Mouse (Mus musculus) forebrain, embryonic 10.5 days (tissue): ENCODE data around the gene Gpbp1. TPM values are rescaled to one million over a fixed set of nuclear protein-coding genes. Genes with fewer than 3 reads are reported as not detected.

ENCODE experiments used
- DNase-seq: peaks from one replicate; pipeline ENCODE4 v3.0.0-alpha.2; 2017; ENCODE audit warnings: low spot score; ENCODE audit errors: extremely low spot score
- H3K27ac ChIP-seq: fragments of 300-500 bp; sonication (generic); 2 replicates; pipeline ENCODE4 v1.5.1; 2016; ENCODE audit warnings: mild to moderate bottlenecking
- H3K27me3 ChIP-seq: fragments of 300-500 bp; sonication (generic); 2 replicates; pipeline ENCODE4 v1.6.1; 2016; ENCODE audit warnings: mild to moderate bottlenecking; ENCODE audit not compliant: poor library complexity, severe bottlenecking
- H3K36me3 ChIP-seq: fragments of 300-500 bp; sonication (generic); replicated peaks from 2 replicates; pipeline ENCODE4 v1.6.1; 2016; ENCODE audit warnings: mild to moderate bottlenecking, moderate library complexity
- H3K4me1 ChIP-seq: fragments of 300-500 bp; sonication (generic); 2 replicates; pipeline ENCODE4 v1.6.1; 2016
- H3K4me3 ChIP-seq: fragments of 300-500 bp; sonication (generic); 2 replicates; pipeline ENCODE4 v1.5.1; 2016; ENCODE audit warnings: mild to moderate bottlenecking, moderate library complexity
- H3K9me3 ChIP-seq: fragments of 300-500 bp; sonication (generic); 2 replicates; pipeline ENCODE4 v1.6.1; 2016; ENCODE audit warnings: mild to moderate bottlenecking, moderate library complexity
- WGBS: fragments of 180-500 bp; shearing (Covaris S2); methylation state at CpG from one replicate; pipeline ENCODE4 v1.1.7; 2016; 5-methylcytosine and 5-hydroxymethylcytosine counted together
- polyA plus RNA-seq: library from polyadenylated mRNA; unstranded; fragments of >200 nt; fragmentation: Nextera tagmentation; extraction: Ambion mirVana; gene quantifications from 2 replicates; pipeline ENCODE4 v1.2.1, GENCODE M21; 2016

The Gpbp1 gene
- polyA plus RNA-seq, 1 experiment from 2014 or later = 89.1 TPM

DNA sequence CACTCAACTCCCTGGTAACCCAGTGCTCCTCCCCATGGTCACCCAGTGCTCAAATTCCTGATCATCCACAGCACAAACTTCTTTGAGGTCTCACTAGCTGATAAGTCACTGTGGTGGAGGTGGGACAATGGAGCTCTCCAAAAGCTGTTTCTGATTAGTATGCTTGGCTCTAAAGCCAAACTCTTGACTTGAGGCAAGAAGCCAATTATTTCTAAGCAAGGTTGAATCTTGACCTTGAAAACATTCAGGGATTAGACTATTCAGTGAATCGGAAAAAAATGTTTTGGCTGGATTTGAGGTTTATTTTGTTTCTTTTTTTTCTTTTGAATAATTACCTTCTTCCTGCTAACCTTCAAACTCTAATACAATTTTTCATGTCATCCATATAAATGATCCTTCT is 98.9 kb downstream of the Gpbp1 start:
- no peaks in the 10 kb centered on the region for H3K36me3 ChIP-seq
- no peak overlapping the region for H3K4me3 ChIP-seq
- no peak for DNase-seq
- no peaks in the 10 kb centered on the region for H3K4me1 ChIP-seq
- 77% methylated on average over 1 of the region's 1 CpGs for WGBS
- no peaks in the 10 kb centered on the region for H3K27me3 ChIP-seq
- H3K27ac ChIP-seq = no peak overlapping the region
- no peaks in the 10 kb centered on the region for H3K9me3 ChIP-seq

DNA sequence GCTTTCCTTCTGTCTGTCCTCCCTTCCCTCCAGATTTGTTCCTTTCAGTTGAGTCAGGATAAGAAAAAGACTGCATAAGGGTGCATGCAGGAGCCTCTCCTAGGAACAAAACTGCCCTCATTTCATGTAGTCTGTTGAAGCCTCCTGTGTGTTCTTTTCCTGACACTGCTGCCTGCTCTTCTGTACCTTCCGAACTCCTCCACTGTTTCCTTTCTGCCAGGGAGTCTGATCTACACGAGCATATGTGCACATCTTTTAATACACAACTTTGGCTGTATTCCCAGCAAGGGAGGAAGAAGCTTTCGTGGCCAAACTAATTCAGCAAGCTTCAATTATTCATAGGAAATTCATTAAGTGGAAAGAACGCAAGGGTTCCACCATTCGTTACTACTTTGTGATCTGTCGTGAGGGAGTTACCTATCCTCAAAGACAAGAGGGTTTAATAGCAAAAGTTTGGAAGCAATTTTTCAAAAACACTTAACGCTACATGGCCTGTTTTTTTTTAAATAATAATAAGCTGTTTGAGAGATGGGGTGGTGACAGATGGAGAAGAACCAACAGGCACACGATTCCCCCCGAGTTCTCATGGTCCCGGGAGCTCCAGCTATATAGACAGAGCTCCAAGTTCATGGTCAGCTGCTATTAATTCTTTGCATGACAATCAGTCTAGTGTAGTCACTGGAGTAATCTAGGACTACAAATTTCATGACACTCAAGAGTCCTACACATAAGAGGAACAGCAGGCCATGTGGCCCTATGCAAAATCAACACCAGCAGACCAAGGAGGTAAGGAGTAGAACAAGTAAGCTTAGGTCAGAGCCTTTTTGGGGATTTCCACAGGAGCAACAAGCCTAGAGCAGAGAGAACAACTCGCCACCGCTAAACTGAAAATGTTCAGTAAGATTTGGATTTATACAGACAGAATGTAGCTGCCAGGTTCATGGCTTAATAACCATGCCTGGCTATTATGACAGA is 105.6 kb downstream of the Gpbp1 start:
- H3K9me3 ChIP-seq = no peaks in the 10 kb centered on the region
- no peak for DNase-seq
- no peaks in the 10 kb centered on the region for H3K4me1 ChIP-seq
- H3K4me3 ChIP-seq = no peak overlapping the region
- no peak overlapping the region for H3K27ac ChIP-seq
- H3K27me3 ChIP-seq = no peaks in the 10 kb centered on the region
- WGBS = 90% methylated on average over 12 of the region's 12 CpGs
- H3K36me3 ChIP-seq = no peaks in the 10 kb centered on the region

Other genes with a start within 250 kb of the Gpbp1 start
- gene Actbl2, start 235.1 kb downstream of the Gpbp1 start, polyA plus RNA-seq = not detected in 2 replicates
- not detected in 2 replicates for gene Gm49496, start 59.8 kb upstream of the Gpbp1 start, polyA plus RNA-seq
- not detected in 2 replicates for gene Gm10198, start 102.7 kb upstream of the Gpbp1 start, polyA plus RNA-seq
- 18.7 and 19.7 TPM in 2 replicates for gene Mier3, start 190.9 kb upstream of the Gpbp1 start, polyA plus RNA-seq